Mouse (Mus musculus) hindbrain, embryonic 14.5 days (tissue): Measurements from ENCODE around the gene Hba-x. TPM values are rescaled to one million over a fixed set of nuclear protein-coding genes. Genes with fewer than 3 reads are reported as not detected.
"Not testable (repeated sequence)": the region's sequence is repeated elsewhere in the genome, so short reads cannot be mapped to it uniquely, and the experiment has no call there.

Experiments
- ATAC-seq: fragments of 200-750 bp; cut with Nextera tagmentation; 2 replicates; pipeline ENCODE4 v1.8.0; 2017; ENCODE audit warnings: moderate number of reproducible peaks, mild to moderate bottlenecking, moderate TSS enrichment, moderate library complexity; ENCODE audit not compliant: low FRiP score
- DNase-seq: peaks from one replicate; pipeline ENCODE4 v3.0.0-alpha.2; 2015; ENCODE audit warnings: low spot score
- H3K27ac ChIP-seq: fragments of 300-500 bp; sonication (generic); 2 replicates; pipeline ENCODE4 v1.5.1; 2014; ENCODE audit warnings: mild to moderate bottlenecking, moderate library complexity
- H3K27me3 ChIP-seq: fragments of 300-500 bp; sonication (generic); 2 replicates; pipeline ENCODE4 v1.6.1; 2014; ENCODE audit warnings: mild to moderate bottlenecking, low read length, mixed read lengths; ENCODE audit not compliant: control insufficient read depth, insufficient read depth
- H3K36me3 ChIP-seq: fragments of 300-500 bp; sonication (generic); replicated peaks from 2 replicates; pipeline ENCODE4 v1.6.1; 2014; ENCODE audit not compliant: control insufficient read depth, insufficient read depth
- H3K4me1 ChIP-seq: fragments of 300-500 bp; sonication (generic); replicated peaks from 2 replicates; pipeline ENCODE4 v1.6.1; 2014; ENCODE audit warnings: antibody characterized with exemption, low read length, mixed read lengths; ENCODE audit not compliant: control insufficient read depth, insufficient read depth
- H3K4me2 ChIP-seq: fragments of 300-500 bp; sonication (generic); replicated peaks from 2 replicates; pipeline ENCODE4 v1.6.1; 2014; ENCODE audit warnings: mild to moderate bottlenecking, moderate library complexity
- H3K4me3 ChIP-seq: fragments of 300-500 bp; sonication (generic); replicated peaks from 2 replicates; pipeline ENCODE4 v1.5.1; 2014; ENCODE audit warnings: mild to moderate bottlenecking, low read length
- H3K9ac ChIP-seq: fragments of 300-500 bp; sonication (generic); 2 replicates; pipeline ENCODE4 v1.6.1; 2014
- H3K9me3 ChIP-seq: fragments of 300-500 bp; sonication (generic); 2 replicates; pipeline ENCODE4 v1.6.1; 2016; ENCODE audit warnings: low read length; ENCODE audit not compliant: control insufficient read depth
- WGBS: fragments of 180-500 bp; shearing (Covaris S2); extraction: QIAGEN DNeasy Blood & Tissue Kit; methylation state at CpG from one replicate; pipeline ENCODE4 v1.1.7; 2014; 5-methylcytosine and 5-hydroxymethylcytosine counted together
- polyA plus RNA-seq: library from polyadenylated mRNA; unstranded; fragments of >200 nt; fragmentation: Nextera tagmentation; extraction: Ambion mirVana; gene quantifications from 2 replicates; pipeline ENCODE4 v1.2.1, GENCODE M21; 2014

Hba-x gene
- polyA plus RNA-seq, 1 experiment from 2014 or later, result 95.6 TPM

DNA sequence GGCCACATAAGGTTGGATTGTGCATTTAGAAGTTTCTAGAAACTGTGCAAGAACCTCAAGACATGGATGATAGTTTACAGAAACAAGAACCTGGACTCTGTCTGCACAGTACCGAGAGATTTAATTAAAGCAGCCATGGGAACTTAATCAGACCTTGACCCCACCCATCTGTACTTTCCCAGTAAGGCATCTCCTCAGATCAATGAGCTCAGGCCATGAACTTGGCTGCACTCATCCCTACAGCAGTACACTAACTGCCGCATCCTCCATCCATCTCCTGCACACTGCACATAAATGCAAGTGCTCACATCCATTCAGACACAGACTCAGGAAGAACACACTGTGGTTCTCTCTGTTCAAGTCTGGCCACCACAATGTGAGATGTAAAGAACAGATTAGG, 4.4 kb downstream of the Hba-x start:
- WGBS, result 76% methylated on average over 2 of the region's 2 CpGs

DNA sequence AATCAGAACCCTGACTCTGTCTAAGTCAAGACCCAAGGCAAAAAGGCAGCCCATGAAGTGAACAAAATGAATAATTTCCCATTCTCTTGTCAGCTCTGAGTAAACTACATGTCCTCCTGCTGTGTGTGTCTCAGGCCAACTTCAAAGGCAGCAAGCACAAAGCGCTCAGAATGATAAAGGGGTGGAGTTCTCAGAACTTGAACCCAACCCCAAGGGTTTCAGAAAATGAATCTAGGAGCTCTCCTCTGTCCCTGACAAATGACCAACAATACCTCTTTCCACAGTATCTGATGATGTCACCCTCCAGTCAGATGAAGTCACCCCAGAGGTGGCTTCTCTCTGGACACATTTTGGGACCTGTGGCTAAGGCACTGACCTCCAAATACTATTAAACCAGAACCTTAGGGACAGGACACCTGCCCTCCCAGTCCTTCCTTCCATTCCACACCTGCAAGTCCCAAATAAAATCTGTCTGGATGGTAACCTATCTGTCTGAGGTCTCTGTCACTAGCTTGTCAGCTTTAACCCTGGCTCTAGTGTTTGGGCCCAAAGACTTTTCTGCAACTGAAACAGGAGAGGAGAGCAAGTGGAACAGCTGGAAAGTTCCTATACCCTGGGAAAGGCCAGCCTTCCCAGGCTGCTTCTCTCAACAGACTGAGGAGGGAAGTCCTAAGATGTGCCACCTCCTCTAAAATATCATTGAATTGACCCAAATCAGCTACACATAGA, 5.4 kb downstream of the Hba-x start:
- no peaks in the 10 kb centered on the region for H3K4me1 ChIP-seq
- H3K36me3 ChIP-seq, result no peaks in the 10 kb centered on the region
- no peak overlapping the region for H3K4me3 ChIP-seq
- no peaks in the 10 kb centered on the region for H3K27me3 ChIP-seq
- no peaks in the 10 kb centered on the region for H3K9me3 ChIP-seq
- no peak for ATAC-seq
- H3K4me2 ChIP-seq, result no peak overlapping the region
- no peak overlapping the region for H3K27ac ChIP-seq
- no peak overlapping the region for H3K9ac ChIP-seq
- 47% methylated on average over 1 of the region's 1 CpGs for WGBS
- no peak for DNase-seq

More for the DNA sequence above, 4.4 kb downstream of the Hba-x start:
- ATAC-seq, result no peak
- Histone ChIP-seq H3K9ac (no peak overlapping the region), H3K9me3 (no peaks in the 10 kb centered on the region), H3K36me3 (no peaks in the 10 kb centered on the region), H3K27me3 (no peaks in the 10 kb centered on the region), H3K27ac (no peak overlapping the region), H3K4me2 (no peak overlapping the region), H3K4me1 (no peaks in the 10 kb centered on the region), H3K4me3 (no peak overlapping the region)
- DNase-seq, result no peak

DNA sequence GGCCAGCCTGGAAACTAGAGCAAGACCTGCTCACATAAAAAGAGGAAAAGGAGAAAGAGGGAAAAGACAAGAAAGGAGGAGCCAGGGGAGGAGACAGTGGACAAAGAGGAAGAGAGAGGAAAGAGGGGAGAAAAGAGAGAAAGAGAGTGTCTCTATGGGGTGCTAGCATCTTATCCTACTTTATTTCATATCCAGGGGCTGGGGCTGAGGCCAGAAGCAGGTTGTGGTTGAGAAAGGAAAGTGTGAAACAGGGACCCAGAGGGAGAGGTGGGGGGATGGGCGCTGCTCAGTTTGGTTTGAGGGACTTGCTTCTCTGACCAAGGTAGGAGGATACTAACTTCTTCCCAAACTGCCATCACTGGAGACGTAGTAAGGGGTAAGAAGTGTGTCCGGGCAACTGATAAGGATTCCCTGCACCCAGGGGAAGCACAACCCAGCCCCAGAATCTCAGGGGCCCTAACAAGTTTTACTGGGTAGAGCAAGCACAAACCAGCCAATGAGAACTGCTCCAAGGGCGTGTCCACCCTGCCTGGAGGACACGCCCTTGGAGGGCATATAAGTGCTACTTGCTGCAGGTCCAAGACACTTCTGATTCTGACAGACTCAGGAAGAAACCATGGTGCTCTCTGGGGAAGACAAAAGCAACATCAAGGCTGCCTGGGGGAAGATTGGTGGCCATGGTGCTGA, 7.0 kb downstream of the Hba-x start, which contains the start of gene Hba-a1:
TSS of gene Hba-a1 (plus strand) at position 421 of the 687 bp plus-strand sequence.
- not testable (repeated sequence) for H3K27me3 ChIP-seq, H3K4me1 ChIP-seq

DNA sequence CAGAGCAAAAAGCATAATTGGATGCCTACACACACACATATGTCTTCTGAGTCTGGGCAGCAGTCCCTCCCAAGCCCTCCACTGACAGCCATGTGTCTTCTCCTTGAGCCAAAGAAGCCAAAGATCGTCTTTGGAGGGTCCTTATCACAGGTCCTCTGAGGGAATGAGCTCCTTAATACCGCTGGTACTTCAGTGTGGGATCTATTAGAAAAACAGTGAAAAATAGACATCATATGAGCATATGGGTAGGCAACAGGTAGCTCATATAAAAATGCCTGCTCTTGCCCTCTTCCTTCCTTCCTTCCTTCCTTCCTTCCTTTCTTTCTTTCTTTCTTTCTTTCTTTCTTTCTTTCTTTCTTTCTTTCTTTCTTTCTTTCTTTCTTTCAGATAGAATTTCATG, 8.4 kb downstream of the Hba-x start:
- not testable (repeated sequence) for DNase-seq, H3K4me3 ChIP-seq, H3K4me2 ChIP-seq, H3K4me1 ChIP-seq, ATAC-seq, H3K9ac ChIP-seq, H3K9me3 ChIP-seq, H3K27me3 ChIP-seq, H3K27ac ChIP-seq, H3K36me3 ChIP-seq
- WGBS, result 53% methylated on average over 2 of the region's 2 CpGs

More for the DNA sequence above, 7.0 kb downstream of the Hba-x start, which contains the start of gene Hba-a1:
- not testable (repeated sequence) for H3K9me3 ChIP-seq, DNase-seq, H3K4me3 ChIP-seq, H3K27ac ChIP-seq, H3K4me2 ChIP-seq, ATAC-seq, H3K36me3 ChIP-seq, H3K9ac ChIP-seq
- WGBS, result 75% methylated on average over 1 of the region's 5 CpGs

DNA sequence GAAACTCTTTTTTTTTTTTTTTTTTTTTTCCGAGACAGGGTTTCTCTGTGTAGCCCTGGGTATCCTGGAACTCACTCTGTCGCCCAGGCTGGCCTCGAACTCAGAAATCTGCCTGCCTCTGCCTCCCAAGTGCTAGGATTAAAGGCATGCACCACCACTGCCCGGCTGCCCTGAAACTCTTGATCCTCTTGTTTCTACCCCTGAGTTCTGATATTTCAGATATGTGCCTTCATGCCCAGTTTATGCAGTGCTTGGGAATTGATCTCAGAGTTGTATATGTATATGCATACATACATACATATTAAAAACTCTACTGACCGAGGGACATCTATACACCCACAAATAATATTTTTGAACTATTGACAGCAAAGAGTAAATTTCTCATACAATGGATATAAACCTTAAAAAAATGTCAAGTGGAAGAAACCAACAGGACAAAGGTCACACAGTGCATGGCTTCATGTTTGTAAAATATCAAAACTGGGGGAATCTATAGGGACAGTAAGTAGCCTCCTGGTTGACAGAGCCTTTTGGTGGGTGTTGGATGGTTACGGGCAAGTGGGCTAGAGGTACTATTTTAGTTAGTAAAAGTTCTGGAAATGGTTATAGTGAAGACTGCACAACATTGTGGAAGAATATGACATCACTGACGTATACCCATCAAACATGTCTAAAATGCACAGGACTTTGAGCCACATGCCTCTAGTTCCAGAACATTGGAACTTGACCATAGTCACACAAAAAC, 9.0 kb downstream of the Hba-x start:
- no peak for ATAC-seq
- Histone ChIP-seq H3K27me3 (no peaks in the 10 kb centered on the region), H3K27ac (no peak overlapping the region), H3K4me1 (no peaks in the 10 kb centered on the region), H3K9ac (no peak overlapping the region), H3K9me3 (no peaks in the 10 kb centered on the region), H3K4me3 (no peak overlapping the region), H3K36me3 (no peaks in the 10 kb centered on the region), H3K4me2 (no peak overlapping the region)
- 87% methylated on average over 7 of the region's 7 CpGs for WGBS
- no peak for DNase-seq

DNA sequence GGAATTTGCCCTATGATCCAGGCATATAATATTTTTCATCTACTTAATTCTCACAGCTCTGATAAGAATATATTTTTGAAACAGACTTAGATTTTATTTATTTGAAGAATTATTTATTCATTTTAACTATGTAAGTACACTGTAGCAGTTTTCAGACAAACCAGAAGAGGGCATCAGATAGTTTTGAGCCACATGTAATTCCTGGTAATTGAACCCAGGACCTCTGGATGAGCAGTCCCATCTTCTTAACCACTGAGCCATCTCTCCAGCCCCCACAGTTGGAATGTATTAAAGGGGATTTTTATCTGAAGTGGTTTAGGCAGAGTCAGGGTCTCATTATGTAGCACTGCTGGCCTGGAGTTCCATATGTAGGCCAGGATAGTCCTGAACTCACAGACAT, 9.7 kb downstream of the Hba-x start:
- H3K27me3 ChIP-seq, H3K4me2 ChIP-seq, H3K9me3 ChIP-seq, H3K4me1 ChIP-seq, H3K36me3 ChIP-seq, H3K9ac ChIP-seq, DNase-seq, ATAC-seq, H3K4me3 ChIP-seq, H3K27ac ChIP-seq: not testable (repeated sequence)

DNA sequence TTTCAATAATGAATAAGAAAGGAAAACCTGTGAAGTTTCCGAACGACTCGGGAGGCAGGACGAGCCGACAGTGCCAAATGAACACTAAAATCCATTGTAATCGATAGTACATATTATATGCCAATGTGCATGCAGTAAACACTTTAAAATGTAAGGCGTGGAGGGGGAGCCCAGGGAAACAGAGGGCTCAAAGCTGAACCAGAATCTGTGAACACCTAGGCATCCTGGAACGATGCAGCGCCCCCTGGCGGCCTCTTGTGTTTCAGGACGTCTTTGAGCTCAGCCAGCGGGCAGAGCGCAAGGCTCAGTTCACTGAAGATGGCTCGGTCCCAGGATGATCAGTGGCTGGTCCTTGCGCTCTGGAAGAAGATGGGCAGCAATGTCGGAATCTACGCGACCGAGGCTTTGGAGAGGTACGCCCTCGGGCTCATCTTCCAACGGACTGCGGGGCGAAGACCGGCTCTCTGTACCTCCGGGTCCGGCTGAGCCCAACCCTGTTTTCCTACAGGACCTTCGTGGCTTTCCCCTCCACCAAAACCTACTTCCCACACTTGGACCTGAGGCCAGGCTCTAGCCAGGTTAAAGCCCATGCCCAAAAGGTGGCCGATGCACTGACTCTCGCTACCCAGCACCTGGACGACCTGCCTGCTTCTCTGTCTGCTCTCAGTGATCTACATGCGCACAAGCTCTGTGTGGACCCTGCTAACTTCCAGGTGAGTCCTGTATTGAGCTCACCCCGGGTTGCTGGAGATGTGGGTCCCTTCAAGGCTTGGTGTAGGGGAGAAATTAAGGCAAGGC, 10.7 kb downstream of the Hba-x start, which contains the start of gene Hbq1b:
TSS of gene Hbq1b (plus strand) at position 271 of the 798 bp plus-strand sequence.
- peak; percentile 80 for ATAC-seq
- DNase-seq, result peak; percentile 76
- Histone ChIP-seq H3K4me2 (peak within 1 kb of the TSS; percentile 56), H3K4me3 (peak within 1 kb of the TSS; percentile 25), H3K9ac (peak within 1 kb of the TSS; percentile 39; the same call in 1 of the 2 replicates)
- not testable (repeated sequence) for H3K36me3 ChIP-seq, H3K27ac ChIP-seq, H3K27me3 ChIP-seq, H3K4me1 ChIP-seq, H3K9me3 ChIP-seq
- 20% methylated on average over 30 of the region's 33 CpGs for WGBS

DNA sequence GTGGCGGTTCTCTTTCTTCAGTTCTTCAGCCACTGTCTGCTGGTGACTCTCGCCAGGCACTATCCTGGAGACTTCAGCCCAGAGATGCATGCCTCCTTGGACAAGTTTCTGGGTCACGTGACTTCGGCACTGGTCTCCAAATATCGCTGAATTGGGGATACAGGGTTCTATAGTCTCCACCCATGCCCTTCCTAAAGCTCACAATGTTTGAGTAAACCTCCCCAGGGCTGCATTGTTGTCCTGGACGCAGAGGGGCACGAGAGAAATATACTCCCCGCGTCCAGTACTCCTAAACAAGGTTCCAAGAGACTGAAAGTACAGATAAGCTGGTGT, 11.3 kb downstream of the Hba-x start:
- ATAC-seq (no peak), DNase-seq (no peak)
- Histone ChIP-seq H3K9me3 (no peaks in the 10 kb centered on the region), H3K4me1 (no peaks in the 10 kb centered on the region), H3K27me3 (no peaks in the 10 kb centered on the region), H3K4me2 (no peak overlapping the region; the same call in 1 of the 2 replicates), H3K4me3 (no peak overlapping the region), H3K36me3 (no peaks in the 10 kb centered on the region), H3K9ac (no peak overlapping the region), H3K27ac (no peak overlapping the region)
- 70% methylated on average over 9 of the region's 9 CpGs for WGBS

DNA sequence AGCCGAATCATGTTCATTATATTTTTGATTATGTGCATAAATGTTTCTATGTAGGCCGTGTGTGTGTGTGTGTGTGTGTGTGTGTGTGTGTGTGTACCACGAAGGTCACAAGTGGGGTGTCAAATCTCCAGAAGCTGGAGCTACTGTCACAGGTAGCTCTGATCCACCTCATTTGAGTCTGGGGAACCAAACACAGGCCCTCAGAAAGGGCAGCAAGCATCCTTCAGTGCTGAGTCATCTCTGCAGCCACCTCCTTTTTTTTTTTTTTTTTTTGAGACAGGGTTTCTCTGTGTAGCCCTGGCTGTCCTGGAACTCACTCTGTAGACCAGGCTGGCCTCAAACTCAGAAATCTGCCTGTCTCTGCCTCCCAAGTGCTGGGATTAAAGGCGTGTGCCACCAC, 16.6 kb downstream of the Hba-x start:
- not testable (repeated sequence) for H3K4me2 ChIP-seq, ATAC-seq, H3K36me3 ChIP-seq, H3K9ac ChIP-seq, H3K27me3 ChIP-seq, DNase-seq, H3K4me3 ChIP-seq, H3K4me1 ChIP-seq, H3K27ac ChIP-seq, H3K9me3 ChIP-seq
- WGBS, result 87% methylated on average over 4 of the region's 4 CpGs
